Mouse (Mus musculus): Measurements from ENCODE around the gene Carmil1. TPM values are rescaled to one million over a fixed set of nuclear protein-coding genes. Genes with fewer than 3 reads are reported as not detected.

Carmil1 gene
- total RNA-seq, 2 experiments from 2014 or later = 40.5 to 49.9 TPM

DNA sequence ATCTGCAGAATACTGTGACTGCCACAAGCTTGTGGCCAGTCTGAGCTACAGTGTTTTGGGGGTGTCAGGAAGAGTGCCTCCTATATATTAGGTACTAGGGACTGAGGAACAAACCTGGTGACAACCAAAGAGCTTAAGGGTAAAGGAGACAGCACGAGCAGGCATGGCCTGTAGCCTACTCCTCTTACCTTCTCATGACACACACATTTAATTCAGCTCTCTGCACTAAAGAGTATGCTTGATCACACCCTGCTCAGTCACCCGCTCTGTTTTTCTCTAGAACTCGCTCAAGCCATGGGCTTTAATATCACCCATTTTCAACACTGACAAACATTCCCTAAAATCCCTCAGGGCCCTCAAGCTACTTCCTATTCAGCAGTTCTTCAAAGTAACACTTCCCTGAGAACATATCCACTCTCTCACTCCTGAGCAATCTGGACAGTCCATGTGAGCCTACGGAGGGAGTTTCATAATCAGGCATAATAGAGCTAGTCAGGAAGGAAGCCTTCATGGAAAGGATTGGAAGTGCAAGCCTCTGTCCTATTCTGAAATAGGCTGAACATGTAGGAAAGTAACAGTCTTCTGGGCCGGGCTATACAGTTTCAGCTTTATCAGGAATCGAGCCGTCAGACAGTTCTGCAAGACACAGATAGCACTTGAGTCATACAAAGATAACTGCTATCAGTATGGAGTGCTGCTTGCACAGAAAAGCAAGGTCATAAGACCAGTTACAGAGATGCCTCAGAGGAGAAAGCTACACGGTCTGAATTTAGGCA, 121.2 kb downstream of the Carmil1 start:
- no peak for DNase-seq (ENCODE audit: extremely low spot score in 1 of 2, low spot score in 1 of 2)

DNA sequence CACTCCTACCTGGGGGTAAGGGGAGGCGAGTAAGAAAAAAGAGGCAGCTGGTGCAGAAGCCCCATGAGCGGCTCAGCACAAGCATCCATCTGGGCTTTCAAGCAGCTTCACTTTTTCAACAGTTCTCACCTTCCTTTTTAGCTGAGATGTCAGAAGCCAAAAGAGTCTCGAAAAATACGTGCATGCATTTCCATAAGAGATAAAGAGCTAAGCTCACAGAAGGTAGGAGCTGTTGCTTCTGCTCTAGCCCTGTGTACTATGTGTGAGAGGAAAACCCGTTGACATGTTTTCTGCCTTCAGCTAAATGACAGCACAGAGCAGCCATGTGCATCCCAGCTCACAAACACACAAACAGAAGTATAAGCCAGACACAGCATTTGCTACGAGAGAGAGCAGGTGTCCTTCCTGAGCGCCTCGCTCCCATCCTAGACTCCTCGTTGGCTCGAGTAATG, 123.0 kb downstream of the Carmil1 start:
- no peak for DNase-seq (ENCODE audit: extremely low spot score in 1 of 2, low spot score in 1 of 2)

DNA sequence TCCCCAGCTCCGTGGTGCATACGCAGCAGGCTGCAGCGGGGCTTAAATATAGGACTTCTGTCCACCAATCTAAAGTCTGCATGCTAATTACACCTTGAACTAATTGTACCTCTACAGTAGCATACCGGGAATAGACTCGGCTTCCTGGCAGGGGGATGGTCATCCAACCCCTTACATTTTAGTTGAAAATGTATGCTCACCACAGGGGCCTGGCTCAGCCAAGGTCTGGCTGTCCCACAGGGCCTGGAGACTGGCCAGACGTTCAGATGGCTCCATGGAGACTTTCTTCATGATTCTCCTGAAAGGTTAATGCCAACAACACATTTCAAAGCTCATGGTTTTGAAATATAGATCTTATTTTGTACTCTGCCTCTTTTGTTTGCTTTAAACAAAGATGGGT, 125.4 kb downstream of the Carmil1 start:
- DNase-seq (ENCODE audit: extremely low spot score in 1 of 2, low spot score in 1 of 2) = no peak

DNA sequence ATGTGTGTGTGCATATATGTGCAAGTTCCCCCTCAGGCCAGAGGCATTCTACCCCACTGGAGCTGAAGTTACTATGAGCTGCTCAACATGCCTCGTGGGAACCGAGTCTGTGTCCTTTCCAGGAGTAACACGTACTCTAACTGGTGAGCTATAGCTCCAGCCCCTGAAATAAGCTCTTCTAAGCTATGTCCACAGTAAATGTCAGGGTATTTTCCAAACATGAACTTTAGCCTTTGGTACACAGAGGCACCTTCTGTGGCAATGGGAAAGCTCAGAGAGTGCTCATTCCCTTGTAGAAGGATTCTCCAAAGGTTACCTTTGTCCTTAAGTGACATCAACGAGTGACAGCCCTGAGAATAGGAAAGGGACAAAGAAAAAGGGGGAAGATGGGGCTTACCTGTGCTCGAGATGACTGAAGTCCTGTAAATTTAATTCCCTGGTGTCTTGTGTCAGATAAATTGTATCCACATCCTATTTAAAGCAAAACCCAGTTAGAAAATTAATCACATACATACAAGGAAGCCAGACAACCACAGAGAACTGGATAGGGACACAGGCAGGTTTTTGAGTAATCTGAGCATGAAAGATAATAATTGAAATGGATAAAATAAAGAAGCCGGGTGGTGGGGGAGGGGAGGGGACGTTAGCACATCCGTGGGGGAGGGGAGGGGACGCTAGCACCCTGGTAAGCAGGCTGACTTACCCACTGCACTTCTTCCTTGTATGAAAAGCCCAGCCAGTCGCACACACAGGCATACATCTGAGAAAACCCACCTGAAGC, 126.1 kb downstream of the Carmil1 start:
- no peak for DNase-seq (ENCODE audit: extremely low spot score in 1 of 2, low spot score in 1 of 2)

DNA sequence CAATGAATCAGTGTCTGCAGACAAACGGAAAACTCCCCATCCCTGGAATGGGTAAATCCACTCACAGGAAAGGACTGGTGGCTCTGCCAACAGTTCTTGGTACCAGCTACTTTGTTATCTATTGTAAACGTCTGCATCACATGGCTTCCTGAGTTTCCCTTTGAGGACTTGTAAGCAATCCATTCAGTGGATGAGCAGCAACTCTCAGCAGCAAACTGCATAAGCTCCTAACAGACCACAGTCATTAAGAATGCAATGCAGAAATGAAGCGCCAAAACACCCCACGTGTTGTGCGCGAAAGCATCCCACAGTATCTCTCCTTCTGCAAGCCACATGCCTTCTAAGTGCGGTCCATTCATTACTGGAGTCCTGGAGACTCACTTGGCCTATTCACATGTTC, 128.0 kb downstream of the Carmil1 start:
- no peak for DNase-seq (ENCODE audit: extremely low spot score in 1 of 2, low spot score in 1 of 2)

DNA sequence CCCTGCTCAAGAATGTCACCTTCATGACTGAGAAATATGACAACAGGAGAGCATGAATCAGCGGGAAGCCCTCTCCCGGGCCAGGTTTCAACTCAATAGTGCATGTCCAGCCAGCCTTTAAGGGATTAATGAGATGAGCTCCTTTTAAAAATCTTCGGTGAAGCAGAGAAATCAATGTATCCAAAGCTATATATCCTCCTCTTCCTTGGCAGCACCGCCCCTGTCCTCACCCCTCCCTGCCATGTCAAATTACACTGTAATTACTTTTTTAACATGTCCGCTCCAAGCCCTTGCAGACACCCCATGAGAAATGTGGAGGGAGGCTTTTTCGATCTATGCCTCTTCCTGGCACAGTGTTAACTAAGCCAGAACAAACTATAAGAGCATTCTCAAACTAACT, 129.3 kb downstream of the Carmil1 start:
- DNase-seq (ENCODE audit: extremely low spot score in 1 of 2, low spot score in 1 of 2) = no peak

DNA sequence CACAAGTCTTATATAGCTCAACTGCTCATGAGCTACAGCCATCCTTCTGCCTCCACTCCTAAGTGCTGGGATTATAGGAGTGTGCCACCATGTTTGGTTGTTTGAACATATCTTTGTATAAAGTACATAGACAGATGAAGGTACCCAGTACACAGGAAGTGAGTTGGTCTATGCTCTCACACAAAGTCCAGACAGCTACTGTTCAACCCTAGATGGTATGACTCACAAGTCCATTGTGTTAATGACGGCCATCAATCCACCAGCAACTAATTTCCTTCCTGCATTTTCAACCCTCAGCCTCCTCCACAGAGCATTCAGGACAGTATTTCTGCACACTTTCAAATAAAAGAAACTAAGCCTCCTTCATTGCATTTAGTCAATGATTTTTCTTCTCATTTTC, 132.0 kb downstream of the Carmil1 start:
- no peak for DNase-seq (ENCODE audit: extremely low spot score in 1 of 2, low spot score in 1 of 2)

DNA sequence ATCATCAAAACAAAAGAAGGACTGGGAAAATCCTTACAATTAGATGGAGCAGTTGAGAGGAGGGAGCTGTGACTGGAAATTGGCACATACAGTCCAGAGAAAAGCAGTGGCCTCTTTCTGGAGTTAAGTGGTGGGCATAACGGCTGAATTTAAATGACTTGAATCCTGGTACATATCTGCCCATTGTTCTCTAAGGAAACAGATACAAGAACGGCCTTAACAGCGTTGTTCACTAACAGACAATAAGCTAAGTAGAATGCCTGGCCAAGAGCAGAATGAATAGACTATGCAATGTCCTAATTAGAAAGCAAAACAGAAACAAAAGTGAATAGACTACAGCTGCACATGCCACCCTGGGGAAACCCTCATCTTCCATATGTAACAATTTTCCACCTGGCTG, 133.6 kb downstream of the Carmil1 start:
- no peak for DNase-seq (ENCODE audit: extremely low spot score in 1 of 2, low spot score in 1 of 2)

DNA sequence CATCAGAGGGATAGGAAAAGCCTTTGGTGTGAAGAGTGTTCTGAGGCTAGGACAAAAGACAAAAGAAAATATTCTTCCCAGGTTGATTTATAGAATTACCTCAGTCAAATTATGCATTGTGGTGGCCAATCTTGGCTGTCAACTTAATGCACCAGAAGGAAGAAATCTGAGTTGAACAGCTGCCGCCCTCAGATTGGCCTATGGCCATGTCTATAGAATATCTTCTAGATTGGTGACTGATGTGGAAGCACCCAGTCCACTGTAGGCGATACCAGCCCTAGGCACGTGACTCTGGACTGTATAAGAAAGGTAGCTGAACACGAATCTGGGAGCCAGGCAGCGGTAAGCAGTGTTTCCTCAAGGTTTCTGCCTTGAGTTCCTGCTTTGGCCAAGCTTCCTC, 134.1 kb downstream of the Carmil1 start:
- DNase-seq (ENCODE audit: extremely low spot score in 1 of 2, low spot score in 1 of 2) = no peak

DNA sequence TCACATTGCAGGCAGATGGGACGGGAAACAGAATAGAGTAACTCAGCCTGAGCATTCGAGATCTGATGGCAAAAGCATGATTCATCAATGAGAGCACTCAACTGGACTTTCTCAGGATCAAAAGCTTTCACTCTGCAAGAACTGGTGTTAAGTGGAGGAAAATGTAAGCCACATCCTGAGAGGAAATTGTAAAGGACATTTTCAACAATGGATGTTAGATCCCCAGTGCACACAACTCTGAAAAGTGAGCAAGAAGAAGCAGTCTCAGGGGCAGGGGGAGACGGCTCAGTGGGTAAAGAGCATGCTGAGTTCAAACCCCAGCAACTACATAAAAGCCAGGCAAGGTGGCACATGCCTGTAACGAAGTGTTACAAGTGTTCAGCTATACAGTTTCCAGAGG, 135.7 kb downstream of the Carmil1 start:
- no peak for DNase-seq (ENCODE audit: extremely low spot score in 1 of 2, low spot score in 1 of 2)

DNA sequence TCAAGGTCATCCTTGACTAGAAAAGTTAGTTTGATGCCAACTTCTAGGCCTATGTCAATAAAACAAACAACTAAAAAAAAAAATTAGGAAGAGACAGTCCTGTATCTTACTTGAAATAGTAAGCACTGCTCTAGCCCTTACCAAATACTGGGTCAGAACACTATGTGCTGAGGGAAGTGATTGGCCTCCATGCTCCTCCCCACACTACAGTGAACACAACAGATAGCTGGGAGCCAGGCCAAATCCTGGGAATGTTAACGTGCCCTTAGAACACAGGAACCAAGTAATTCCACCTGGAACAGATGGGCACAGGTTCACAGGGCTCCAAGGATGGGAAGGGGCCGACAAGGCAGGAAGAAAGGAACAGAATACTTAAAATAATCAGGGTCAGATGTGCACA, 136.5 kb downstream of the Carmil1 start:
- DNase-seq (ENCODE audit: extremely low spot score in 1 of 2, low spot score in 1 of 2) = no peak

DNA sequence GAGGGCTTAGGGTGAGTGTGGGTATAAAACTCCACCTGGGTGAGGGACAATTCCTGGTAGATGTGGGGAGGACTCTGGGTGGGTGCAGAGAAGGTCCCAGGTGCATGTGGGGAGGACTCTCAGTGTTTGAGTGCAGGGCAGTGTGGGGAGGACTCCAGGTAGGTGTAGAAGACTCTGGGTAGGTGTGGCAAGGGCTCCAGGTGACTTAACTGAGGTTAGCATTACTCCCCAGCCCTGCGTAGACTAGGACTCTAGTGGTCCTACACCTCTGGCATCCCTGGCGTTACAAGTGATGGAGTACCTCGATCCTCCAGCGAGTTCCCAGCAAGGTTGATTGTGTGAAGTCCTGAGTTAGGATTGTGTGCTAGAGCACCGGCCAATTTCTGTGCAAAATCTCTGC, 143.8 kb downstream of the Carmil1 start:
- DNase-seq (ENCODE audit: extremely low spot score in 1 of 2, low spot score in 1 of 2) = no peak

DNA sequence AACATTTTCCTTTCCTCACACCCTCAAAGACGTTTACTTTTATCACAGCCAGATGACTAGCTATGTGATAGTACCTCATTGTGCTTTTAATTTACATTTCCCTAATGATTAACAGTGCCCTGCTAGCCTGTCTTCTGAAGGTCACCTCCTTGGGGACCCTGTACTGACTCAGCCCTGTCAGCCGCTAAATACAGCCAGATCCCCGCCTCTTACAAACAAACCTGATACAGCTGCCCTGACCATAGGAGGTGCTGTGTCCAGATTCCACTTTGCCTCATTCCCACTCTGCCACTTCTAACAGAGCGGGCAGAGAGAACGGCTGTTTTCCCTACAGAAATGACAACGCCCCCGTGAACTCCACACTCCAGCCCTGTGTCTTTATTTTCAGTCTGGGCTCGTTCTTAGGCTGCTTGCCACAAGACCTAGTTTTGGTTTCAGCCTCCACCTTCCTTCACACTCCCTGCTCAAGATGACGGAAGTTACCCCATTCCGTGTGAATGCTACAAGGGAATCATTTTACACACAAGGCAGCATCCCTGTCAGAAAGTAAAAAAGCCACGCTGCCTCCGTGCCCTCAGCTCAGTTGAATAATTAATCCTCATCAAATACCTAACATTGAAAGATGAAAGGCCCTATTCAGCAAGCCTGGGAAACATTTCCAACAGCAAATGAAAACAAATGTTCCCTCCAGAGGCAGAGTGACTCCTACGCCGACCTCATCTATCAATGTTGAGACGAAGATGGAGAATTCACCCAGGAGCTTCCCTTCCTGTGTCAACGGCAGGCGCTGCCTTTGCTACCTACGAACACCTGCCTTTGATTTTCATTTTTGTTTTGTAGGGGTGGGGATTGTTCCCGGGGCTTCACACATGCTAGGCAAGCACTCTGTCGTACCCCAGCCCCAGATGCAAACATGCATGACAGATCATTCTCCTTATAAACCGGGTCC, 145.0 kb downstream of the Carmil1 start:
- no peak for DNase-seq (ENCODE audit: extremely low spot score in 1 of 2, low spot score in 1 of 2)

DNA sequence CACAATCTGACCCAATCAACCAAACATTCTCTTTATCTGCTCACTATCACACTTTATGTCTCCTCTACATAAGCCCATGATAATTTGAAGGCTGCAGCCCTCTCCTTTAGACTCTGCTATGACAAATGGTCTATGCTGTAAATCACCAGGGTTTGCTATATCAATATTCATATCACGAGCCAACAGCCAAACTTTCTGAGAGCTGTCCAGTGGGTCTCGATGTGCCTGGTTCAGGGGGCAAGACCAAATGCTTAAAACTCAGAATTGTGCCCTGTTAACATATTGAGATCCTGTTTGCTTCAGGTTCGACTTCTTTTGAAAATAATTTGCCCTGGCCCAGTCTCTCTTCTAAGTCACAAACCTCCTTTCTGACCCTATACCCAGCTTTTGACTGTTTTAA, 147.7 kb downstream of the Carmil1 start:
- DNase-seq (ENCODE audit: extremely low spot score in 1 of 2, low spot score in 1 of 2) = no peak

DNA sequence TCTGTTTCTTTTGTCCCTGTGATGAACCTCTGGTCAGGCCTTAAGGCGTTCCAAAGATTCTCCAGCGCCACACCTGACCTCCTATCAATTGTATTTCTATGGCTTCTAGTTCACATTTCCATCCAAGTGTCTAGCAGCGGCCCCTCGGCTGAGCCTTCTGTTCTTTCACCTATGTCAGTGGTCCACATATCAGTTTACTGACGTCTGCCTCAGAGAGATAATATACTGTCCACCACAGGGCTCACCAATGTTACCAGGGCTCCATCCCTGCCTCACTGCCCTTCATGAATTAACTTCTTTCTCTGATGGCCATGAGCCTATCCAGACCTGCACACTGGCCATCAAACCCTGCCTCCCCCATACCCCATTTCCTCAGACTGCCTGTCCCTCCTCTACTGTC, 149.3 kb downstream of the Carmil1 start:
- no peak for DNase-seq (ENCODE audit: extremely low spot score in 1 of 2, low spot score in 1 of 2)

DNA sequence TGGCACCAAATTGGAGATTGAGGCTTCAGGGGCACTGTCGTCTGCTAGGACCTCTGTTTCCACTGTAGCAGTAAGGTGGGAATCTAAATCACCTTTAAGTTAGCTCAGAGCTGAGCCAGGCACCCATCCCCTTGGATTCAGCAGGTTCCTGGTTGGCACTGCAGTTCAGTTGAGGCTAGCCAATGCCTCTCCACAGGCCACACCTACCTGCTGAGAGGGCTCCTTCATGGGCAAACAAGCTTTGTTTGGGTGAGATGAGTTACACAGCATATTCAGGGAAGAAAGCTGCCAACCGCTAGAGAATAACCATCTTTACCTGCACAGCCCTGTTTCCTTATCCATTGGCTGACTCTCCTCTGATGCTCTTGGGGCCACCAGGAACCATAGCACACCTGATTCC, 149.9 kb downstream of the Carmil1 start:
- no peak for DNase-seq (ENCODE audit: extremely low spot score in 1 of 2, low spot score in 1 of 2)

DNA sequence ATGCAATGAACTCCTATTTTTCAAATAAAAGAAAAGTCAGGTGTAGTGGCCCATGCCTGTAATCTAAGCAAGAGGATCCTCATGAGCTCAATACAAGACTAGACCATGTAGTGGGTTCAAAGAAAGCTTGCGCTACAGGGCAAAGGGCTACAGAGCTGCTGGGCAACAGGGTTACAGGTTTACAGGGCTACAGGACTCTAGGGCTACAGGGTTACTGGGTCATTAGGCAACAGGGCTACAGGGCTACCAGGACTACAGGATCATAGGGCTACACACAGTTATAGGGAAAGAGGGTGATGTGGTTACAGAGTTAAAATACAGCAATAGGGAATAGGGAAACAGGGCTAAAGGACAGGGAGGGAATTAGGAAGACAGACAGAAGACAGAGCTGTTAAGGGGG, 151.9 kb downstream of the Carmil1 start:
- DNase-seq (ENCODE audit: extremely low spot score in 1 of 2, low spot score in 1 of 2) = no peak

DNA sequence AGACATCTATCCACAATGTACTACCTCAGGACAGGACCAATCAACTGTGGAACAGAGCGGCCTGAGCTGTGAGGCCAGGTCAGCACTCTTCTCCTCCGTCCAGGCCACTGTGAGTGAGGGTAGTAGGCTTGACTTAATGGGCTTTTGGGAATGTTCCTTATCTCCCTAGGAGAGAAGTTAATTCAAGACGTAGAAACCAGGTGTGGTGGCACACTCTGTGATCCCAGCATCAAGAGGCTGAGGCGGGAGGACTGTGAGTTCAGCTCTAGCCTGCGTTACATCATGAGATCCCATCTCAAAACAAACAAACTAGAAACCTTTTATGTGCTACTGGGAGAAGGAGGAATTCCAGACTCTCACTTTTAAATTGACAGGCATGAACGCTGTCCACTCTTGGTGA, 154.7 kb downstream of the Carmil1 start:
- no peak for DNase-seq (ENCODE audit: extremely low spot score in 1 of 2, low spot score in 1 of 2)

DNA sequence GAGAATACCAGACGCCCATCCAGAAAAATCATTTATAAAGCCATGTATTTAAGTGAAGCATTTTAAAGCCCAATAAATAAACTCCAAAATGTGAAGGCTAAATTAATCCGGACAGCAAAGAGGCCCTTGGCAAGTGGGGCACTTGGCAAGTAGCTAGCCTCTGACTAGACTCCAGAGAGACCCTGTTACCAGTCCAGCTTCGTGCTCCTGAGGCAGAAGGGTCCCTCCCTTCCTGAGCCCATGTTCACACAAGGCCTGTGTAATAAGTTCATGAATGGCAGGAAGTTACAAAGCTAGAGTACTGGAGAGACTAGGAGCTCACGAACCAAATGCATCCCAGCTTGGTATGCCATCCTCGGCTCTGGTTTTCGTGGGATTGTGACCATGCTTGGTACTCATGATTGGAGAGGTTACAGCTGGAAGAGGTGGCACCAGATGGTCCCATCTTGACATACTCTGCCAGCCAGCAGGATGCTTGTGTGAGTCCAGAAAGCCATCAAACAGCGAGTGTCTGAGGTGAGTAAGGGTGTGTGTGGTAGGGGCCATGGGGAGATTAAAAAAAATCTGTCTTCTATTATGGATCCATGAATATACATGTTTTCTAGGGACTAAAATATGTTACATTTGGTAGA, 163.3 kb downstream of the Carmil1 start:
- DNase-seq (ENCODE audit: extremely low spot score in 1 of 2, low spot score in 1 of 2) = no peak

DNA sequence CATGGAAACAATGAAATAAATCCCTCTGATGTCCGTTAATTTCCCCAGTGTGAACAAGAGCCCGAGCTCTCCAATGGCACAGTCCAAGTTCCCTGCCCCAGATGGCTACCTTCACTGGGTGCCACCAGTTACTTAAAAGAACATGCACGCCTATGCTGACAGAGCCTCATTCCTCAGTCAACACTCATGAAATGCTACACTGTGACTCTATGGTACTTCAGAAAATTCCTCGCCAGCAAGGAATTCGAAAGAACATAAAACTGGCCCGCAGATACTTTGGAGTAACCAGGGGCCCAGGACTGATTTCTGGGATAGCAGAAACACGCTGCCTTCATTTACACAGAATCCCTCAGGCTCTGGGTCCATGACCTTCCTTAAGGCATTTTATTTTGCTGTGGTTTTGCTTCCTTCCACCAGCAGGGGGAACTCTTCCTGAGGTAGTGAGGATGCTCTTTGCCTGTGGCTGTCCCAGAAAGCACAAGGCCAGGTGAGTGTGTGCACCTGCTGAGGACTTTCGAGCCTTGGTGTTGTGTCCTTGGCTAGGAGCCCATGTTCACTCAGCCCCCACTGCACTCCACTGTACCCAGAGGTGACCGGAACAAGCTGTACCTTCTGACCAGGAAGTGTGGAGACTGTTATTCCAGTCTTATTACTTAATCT, 167.8 kb downstream of the Carmil1 start:
- DNase-seq (ENCODE audit: extremely low spot score in 1 of 2, low spot score in 1 of 2) = peak in 1 of 2 experiments; percentile 61

Data from layer of hippocampus, postnatal 25 days (tissue).